Mouse (Mus musculus): ENCODE measurements at regions not wholly inside any gene's neighbourhood (a gene's known extent, or its start where the extent isn't known, plus 50 kb on each side); places are given as distances from the start of the nearest gene placed in this dataset.

GRCm38 (mm10) chr8:41742796-41743670 lies 326.2 kb upstream of the Frg1 start:
- TF ChIP-seq CTCF (IDR thresholded peaks at IDR 0.05; ENCODE audit: extremely low read depth, insufficient read depth, low read length) = no peak
- no peak for TF ChIP-seq POLR2A (IDR thresholded peaks at IDR 0.05; ENCODE audit: extremely low read depth, insufficient read depth, low read length)
